Mouse (Mus musculus): Measurements from ENCODE around the gene Zfp143. TPM values are rescaled to one million over a fixed set of nuclear protein-coding genes. Genes with fewer than 3 reads are reported as not detected.

Gene Zfp143
- polyA plus RNA-seq, 1 experiment from 2014 or later: 19.0 TPM

Other genes starting within 250 kb of the Zfp143 start
- gene Scube2, start 195.5 kb upstream of the Zfp143 start, polyA plus RNA-seq (2015; fragmentation: Nextera tagmentation; extraction: Ambion mirVana): 0.89 and 1.0 TPM in 2 replicates
- 31.4 and 31.6 TPM in 2 replicates for gene Dennd5a, start 100.7 kb upstream of the Zfp143 start, polyA plus RNA-seq (2015; fragmentation: Nextera tagmentation; extraction: Ambion mirVana)
- gene Tmem41b, start 74.3 kb upstream of the Zfp143 start, polyA plus RNA-seq (2015; fragmentation: Nextera tagmentation; extraction: Ambion mirVana): 59.5 and 69.1 TPM in 2 replicates
- gene Ipo7, start 42.9 kb upstream of the Zfp143 start, polyA plus RNA-seq (2015; fragmentation: Nextera tagmentation; extraction: Ambion mirVana): 53.8 and 54.3 TPM in 2 replicates
- gene Wee1, start 60.8 kb downstream of the Zfp143 start, polyA plus RNA-seq (2015; fragmentation: Nextera tagmentation; extraction: Ambion mirVana): 25.1 and 26.6 TPM in 2 replicates
- gene Swap70, start 160.5 kb downstream of the Zfp143 start, polyA plus RNA-seq (2015; fragmentation: Nextera tagmentation; extraction: Ambion mirVana): 29.2 and 32.8 TPM in 2 replicates